Mouse (Mus musculus): ENCODE results near the gene Fbf1. TPM values are rescaled to one million over a fixed set of nuclear protein-coding genes. Genes with fewer than 3 reads are reported as not detected.

The Fbf1 gene
- polyA plus RNA-seq, 1 experiment: not detected

DNA sequence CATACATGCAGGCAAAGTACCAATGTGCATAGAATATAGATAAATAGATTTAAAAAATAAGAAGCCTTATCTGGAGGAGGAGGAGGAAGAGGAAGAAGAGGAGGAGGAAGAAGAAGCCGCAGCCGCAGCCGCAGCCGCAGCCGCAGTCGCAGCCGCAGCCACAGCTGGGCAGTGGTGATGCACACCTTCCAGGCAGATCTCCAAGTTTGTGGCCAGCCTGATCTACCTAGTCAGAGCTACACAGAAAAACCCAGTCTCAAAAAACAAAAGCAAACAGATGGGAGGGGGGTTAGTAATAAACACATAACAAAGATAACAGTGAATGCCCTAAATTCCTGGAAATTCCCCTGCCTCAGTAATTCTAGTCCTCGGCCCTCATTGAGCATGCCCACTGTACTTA is 26.7 kb upstream of the Fbf1 start:
- 87% methylated on average over 8 of the region's 8 CpGs for WGBS
- Histone ChIP-seq H3K27ac (ENCODE audit: insufficient read depth, low read depth, low read length) (no peak overlapping the region), H3K4me1 (ENCODE audit: control insufficient read depth, insufficient read depth, low read length) (peaks cover 12% of the 10 kb centered on the region; the same call in 1 of the 2 replicates), H3K4me3 (ENCODE audit: insufficient read depth, low read depth, low read length) (no peak overlapping the region)
- no peak for TF ChIP-seq POLR2A (IDR thresholded peaks at IDR 0.05; ENCODE audit: insufficient read depth, low read depth, low read length)
- no peak for TF ChIP-seq CTCF (IDR thresholded peaks at IDR 0.05; ENCODE audit: insufficient read depth, low read depth, low read length)

DNA sequence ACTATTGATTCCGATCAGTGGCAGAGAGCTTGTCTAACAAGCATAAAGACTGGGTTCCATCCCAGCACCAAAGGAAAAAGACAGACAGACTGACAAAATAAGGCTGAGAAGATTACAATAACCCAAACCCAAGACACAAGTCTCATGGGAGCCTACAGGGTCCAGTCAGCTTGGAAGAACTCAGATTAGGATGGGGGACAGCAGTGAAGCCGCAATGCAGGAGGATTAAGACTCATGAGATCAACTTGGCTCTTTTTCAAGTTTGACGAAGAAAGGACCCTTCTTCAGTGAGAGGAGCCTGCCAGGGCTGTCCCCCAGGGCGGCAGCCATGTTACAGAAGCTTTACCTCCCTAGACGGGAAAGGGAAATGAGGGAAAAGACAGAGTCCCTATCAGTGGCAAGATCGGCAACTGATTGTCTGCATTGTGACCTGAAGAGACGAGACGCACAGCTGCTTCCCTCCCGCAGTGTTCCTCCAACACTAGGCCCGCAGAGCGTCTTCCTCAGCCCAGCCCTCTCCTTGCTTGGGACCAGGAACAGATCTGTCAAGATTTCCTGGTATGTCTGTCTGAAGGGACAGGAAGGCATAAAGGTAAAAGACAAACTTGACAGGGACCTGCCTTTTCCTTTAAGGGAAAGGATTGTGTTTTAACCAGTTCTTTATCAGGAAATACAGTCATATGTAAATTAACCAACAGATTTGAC is 19.4 kb upstream of the Fbf1 start:
- no peak overlapping the region for H3K27ac ChIP-seq (ENCODE audit: insufficient read depth, low read depth, low read length)
- H3K4me1 ChIP-seq (ENCODE audit: control insufficient read depth, insufficient read depth, low read length): peaks cover 12% of the 10 kb centered on the region; the same call in 1 of the 2 replicates
- 39% methylated on average over 11 of the region's 11 CpGs for WGBS
- TF ChIP-seq POLR2A (IDR thresholded peaks at IDR 0.05; ENCODE audit: insufficient read depth, low read depth, low read length) (no peak), CTCF (IDR thresholded peaks at IDR 0.05; ENCODE audit: insufficient read depth, low read depth, low read length) (no peak)
- no peak overlapping the region for H3K4me3 ChIP-seq (ENCODE audit: insufficient read depth, low read depth, low read length)

- peaks cover 12% of the 10 kb centered on the region; the same call in 1 of the 2 replicates for H3K4me1 ChIP-seq (ENCODE audit: control insufficient read depth, insufficient read depth, low read length)
- H3K27ac ChIP-seq (ENCODE audit: insufficient read depth, low read depth, low read length): peak overlapping the region; percentile 49; the same call in 1 of the 2 replicates
- TF ChIP-seq POLR2A (IDR thresholded peaks at IDR 0.05; ENCODE audit: insufficient read depth, low read depth, low read length) (no peak), CTCF (IDR thresholded peaks at IDR 0.05; ENCODE audit: insufficient read depth, low read depth, low read length) (no peak)
- 79% methylated on average over 11 of the region's 11 CpGs for WGBS
- H3K4me3 ChIP-seq (ENCODE audit: insufficient read depth, low read depth, low read length): no peak overlapping the region
Measured at GRCm38 (mm10) chr11:116186360-116186759, 18.4 kb upstream of the Fbf1 start.

DNA sequence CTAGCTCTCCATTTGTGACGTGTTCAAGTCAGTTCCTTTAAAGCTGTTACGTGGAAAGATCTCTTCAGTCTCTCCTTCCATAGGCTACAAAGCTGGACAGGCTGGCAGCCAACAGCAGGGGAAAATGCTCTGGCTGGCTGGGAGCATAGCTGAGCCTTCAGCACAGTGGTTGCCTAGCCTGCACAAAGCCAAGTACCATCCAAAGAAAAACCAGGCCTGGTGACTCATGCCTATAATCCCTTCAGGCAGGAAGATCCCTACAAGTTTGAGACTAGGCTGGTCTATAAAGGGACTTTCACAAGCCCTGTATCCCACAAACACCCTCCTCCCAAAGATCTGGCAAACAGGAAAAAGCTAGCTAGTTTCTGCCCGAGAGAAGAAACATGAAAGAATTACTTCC is 17.9 kb upstream of the Fbf1 start:
- H3K27ac ChIP-seq (ENCODE audit: insufficient read depth, low read depth, low read length): no peak overlapping the region
- peaks cover 12% of the 10 kb centered on the region; the same call in 1 of the 2 replicates for H3K4me1 ChIP-seq (ENCODE audit: control insufficient read depth, insufficient read depth, low read length)
- TF ChIP-seq POLR2A (IDR thresholded peaks at IDR 0.05; ENCODE audit: insufficient read depth, low read depth, low read length): no peak
- no peak for TF ChIP-seq CTCF (IDR thresholded peaks at IDR 0.05; ENCODE audit: insufficient read depth, low read depth, low read length)
- 56% methylated on average over 3 of the region's 3 CpGs for WGBS
- no peak overlapping the region for H3K4me3 ChIP-seq (ENCODE audit: insufficient read depth, low read depth, low read length)

GRCm38 (mm10) chr11:116178411-116179121 is 10.6 kb upstream of the Fbf1 start:
- Histone ChIP-seq H3K4me1 (ENCODE audit: control insufficient read depth, insufficient read depth, low read length) (no peaks in the 10 kb centered on the region), H3K4me3 (ENCODE audit: insufficient read depth, low read depth, low read length) (no peak overlapping the region), H3K27ac (ENCODE audit: insufficient read depth, low read depth, low read length) (no peak overlapping the region)
- 72% methylated on average over 20 of the region's 20 CpGs for WGBS
- TF ChIP-seq CTCF (IDR thresholded peaks at IDR 0.05; ENCODE audit: insufficient read depth, low read depth, low read length) (no peak), POLR2A (IDR thresholded peaks at IDR 0.05; ENCODE audit: insufficient read depth, low read depth, low read length) (no peak)

- Histone ChIP-seq H3K4me3 (ENCODE audit: insufficient read depth, low read depth, low read length) (no peak overlapping the region), H3K27ac (ENCODE audit: insufficient read depth, low read depth, low read length) (no peak overlapping the region), H3K4me1 (ENCODE audit: control insufficient read depth, insufficient read depth, low read length) (no peaks in the 10 kb centered on the region)
- WGBS: 51% methylated on average over 7 of the region's 7 CpGs
- TF ChIP-seq CTCF (IDR thresholded peaks at IDR 0.05; ENCODE audit: insufficient read depth, low read depth, low read length): no peak
- no peak for TF ChIP-seq POLR2A (IDR thresholded peaks at IDR 0.05; ENCODE audit: insufficient read depth, low read depth, low read length)
Measured at GRCm38 (mm10) chr11:116176010-116176409, 8.0 kb upstream of the Fbf1 start.

DNA sequence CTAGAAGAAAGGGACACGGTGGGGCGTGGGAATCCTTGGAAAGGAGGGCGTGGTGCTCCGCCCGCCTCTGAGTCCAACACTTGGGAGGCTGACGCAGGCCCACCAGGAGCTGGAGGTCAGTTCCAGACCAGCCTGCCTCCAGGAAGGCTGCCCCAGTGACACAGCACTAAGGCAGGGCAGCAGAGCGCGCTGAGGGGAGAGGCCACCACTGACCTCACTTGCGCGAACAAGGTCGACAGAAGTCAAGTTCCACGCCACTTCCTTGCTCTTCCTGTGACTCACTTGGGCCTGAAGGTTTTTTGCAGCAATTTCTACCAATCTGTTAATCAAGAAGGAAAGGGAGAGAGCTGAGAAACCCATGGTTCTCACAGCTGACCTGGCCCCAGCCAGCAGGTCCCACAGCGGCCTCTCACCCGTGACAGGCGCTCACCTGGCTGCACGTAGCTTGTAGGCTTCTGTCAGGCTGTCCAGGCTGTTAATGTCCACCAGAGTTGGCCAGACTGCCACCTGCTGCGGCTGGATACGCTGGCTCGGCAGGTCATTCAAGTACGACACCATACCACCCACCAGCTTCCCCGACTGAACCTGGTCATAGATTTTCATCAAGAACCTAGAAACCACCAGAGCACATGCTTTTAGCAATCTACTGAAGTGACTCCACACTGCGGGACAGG is 6.9 kb upstream of the Fbf1 start:
- 94% methylated on average over 22 of the region's 22 CpGs for WGBS
- TF ChIP-seq POLR2A (IDR thresholded peaks at IDR 0.05; ENCODE audit: insufficient read depth, low read depth, low read length) (no peak), CTCF (IDR thresholded peaks at IDR 0.05; ENCODE audit: insufficient read depth, low read depth, low read length) (no peak)
- Histone ChIP-seq H3K27ac (ENCODE audit: insufficient read depth, low read depth, low read length) (no peak overlapping the region), H3K4me3 (ENCODE audit: insufficient read depth, low read depth, low read length) (no peak overlapping the region), H3K4me1 (ENCODE audit: control insufficient read depth, insufficient read depth, low read length) (no peaks in the 10 kb centered on the region)

- 76% methylated on average over 2 of the region's 2 CpGs for WGBS
- no peak overlapping the region for H3K4me3 ChIP-seq (ENCODE audit: insufficient read depth, low read depth, low read length)
- no peak overlapping the region for H3K27ac ChIP-seq (ENCODE audit: insufficient read depth, low read depth, low read length)
- H3K4me1 ChIP-seq (ENCODE audit: control insufficient read depth, insufficient read depth, low read length): no peaks in the 10 kb centered on the region
- TF ChIP-seq CTCF (IDR thresholded peaks at IDR 0.05; ENCODE audit: insufficient read depth, low read depth, low read length) (no peak), POLR2A (IDR thresholded peaks at IDR 0.05; ENCODE audit: insufficient read depth, low read depth, low read length) (no peak)
Measured at GRCm38 (mm10) chr11:116171959-116172358, 4.0 kb upstream of the Fbf1 start.
